Mouse (Mus musculus): ENCODE measurements around the gene Nhsl2.

- TF ChIP-seq CTCF (IDR thresholded peaks at IDR 0.05), result no peak
- no peak for TF ChIP-seq EP300 (IDR thresholded peaks at IDR 0.05)
Observed at GRCm38 (mm10) chrX:102101886-102102285, 252.7 kb downstream of the Nhsl2 start.

Measured in lung, postnatal 0 days (tissue).